Mouse (Mus musculus): ENCODE results near the gene Myo6. TPM values are rescaled to one million over a fixed set of nuclear protein-coding genes. Genes with fewer than 3 reads are reported as not detected.

The Myo6 gene
- polyA plus RNA-seq, 1 experiment from 2014 or later, result 50.6 TPM

GRCm38 (mm10) chr9:80188324-80188893 lies 23.6 kb downstream of the Myo6 start:
- Histone ChIP-seq H3K4me3 (ENCODE audit: low read depth, low read length) (no peak overlapping the region), H3K4me1 (ENCODE audit: control insufficient read depth, insufficient read depth, low read length) (no peaks in the 10 kb centered on the region), H3K36me3 (ENCODE audit: control insufficient read depth, insufficient read depth, low read length) (no peaks in the 10 kb centered on the region), H3K9ac (replicated peaks; ENCODE audit: low read depth, low read length) (no peak overlapping the region), H3K27me3 (ENCODE audit: control insufficient read depth, insufficient read depth, low read length) (no peaks in the 10 kb centered on the region), H3K9me3 (ENCODE audit: control insufficient read depth, low read depth, low read length) (no peaks in the 10 kb centered on the region), H3K27ac (ENCODE audit: low read length) (no peak overlapping the region), H3K4me2 (replicated peaks; ENCODE audit: low read depth, low read length) (no peak overlapping the region)
- no peak for ATAC-seq (ENCODE audit: insufficient number of reproducible peaks, insufficient read depth, low FRiP score, low read depth)
- WGBS, result 62% methylated on average over 5 of the region's 5 CpGs

- no peak overlapping the region for H3K4me3 ChIP-seq (ENCODE audit: low read depth, low read length)
- H3K9me3 ChIP-seq (ENCODE audit: control insufficient read depth, low read depth, low read length), result no peaks in the 10 kb centered on the region
- no peak overlapping the region for H3K4me2 ChIP-seq (replicated peaks; ENCODE audit: low read depth, low read length)
- no peak overlapping the region for H3K27ac ChIP-seq (ENCODE audit: low read length)
- 0 out of 2 replicates have a peak, but pooled peaks cover 5% of the 10 kb centered on the region for H3K4me1 ChIP-seq (ENCODE audit: control insufficient read depth, insufficient read depth, low read length)
- WGBS, result 79% methylated on average over 6 of the region's 6 CpGs
- no peaks in the 10 kb centered on the region for H3K27me3 ChIP-seq (ENCODE audit: control insufficient read depth, insufficient read depth, low read length)
- no peaks in the 10 kb centered on the region for H3K36me3 ChIP-seq (ENCODE audit: control insufficient read depth, insufficient read depth, low read length)
- H3K9ac ChIP-seq (replicated peaks; ENCODE audit: low read depth, low read length), result no peak overlapping the region
- no peak for ATAC-seq (ENCODE audit: insufficient number of reproducible peaks, insufficient read depth, low FRiP score, low read depth)
Measured at GRCm38 (mm10) chr9:80191240-80191639, 26.4 kb downstream of the Myo6 start.

- H3K27ac ChIP-seq (ENCODE audit: low read length), result peak overlapping the region; percentile 44; the same call in 1 of the 2 replicates
- 58% methylated on average over 10 of the region's 10 CpGs for WGBS
- H3K9me3 ChIP-seq (ENCODE audit: control insufficient read depth, low read depth, low read length), result no peaks in the 10 kb centered on the region
- H3K9ac ChIP-seq (replicated peaks; ENCODE audit: low read depth, low read length), result no peak overlapping the region
- no peaks in the 10 kb centered on the region for H3K27me3 ChIP-seq (ENCODE audit: control insufficient read depth, insufficient read depth, low read length)
- H3K4me3 ChIP-seq (ENCODE audit: low read depth, low read length), result no peak overlapping the region
- no peak overlapping the region for H3K4me2 ChIP-seq (replicated peaks; ENCODE audit: low read depth, low read length)
- peak; percentile 80; the same call in 1 of the 2 replicates for ATAC-seq (ENCODE audit: insufficient number of reproducible peaks, insufficient read depth, low FRiP score, low read depth)
- no peaks in the 10 kb centered on the region for H3K36me3 ChIP-seq (ENCODE audit: control insufficient read depth, insufficient read depth, low read length)
- peaks cover 10% of the 10 kb centered on the region; the same call in 1 of the 2 replicates for H3K4me1 ChIP-seq (ENCODE audit: control insufficient read depth, insufficient read depth, low read length)
Measured at GRCm38 (mm10) chr9:80192324-80192723, 27.5 kb downstream of the Myo6 start.

- WGBS, result 70% methylated on average over 6 of the region's 6 CpGs
Measured at GRCm38 (mm10) chr9:80194446-80194845, 29.6 kb downstream of the Myo6 start.

GRCm38 (mm10) chr9:80196161-80196560 lies 31.3 kb downstream of the Myo6 start:
- Histone ChIP-seq H3K4me1 (ENCODE audit: control insufficient read depth, insufficient read depth, low read length) (peaks cover 17% of the 10 kb centered on the region), H3K9me3 (ENCODE audit: control insufficient read depth, low read depth, low read length) (no peaks in the 10 kb centered on the region), H3K4me3 (ENCODE audit: low read depth, low read length) (no peak overlapping the region), H3K27ac (ENCODE audit: low read length) (no peak overlapping the region), H3K36me3 (ENCODE audit: control insufficient read depth, insufficient read depth, low read length) (no peaks in the 10 kb centered on the region), H3K4me2 (replicated peaks; ENCODE audit: low read depth, low read length) (no peak overlapping the region), H3K9ac (replicated peaks; ENCODE audit: low read depth, low read length) (no peak overlapping the region), H3K27me3 (ENCODE audit: control insufficient read depth, insufficient read depth, low read length) (no peaks in the 10 kb centered on the region)
- no peak for ATAC-seq (ENCODE audit: insufficient number of reproducible peaks, insufficient read depth, low FRiP score, low read depth)
- WGBS, result 55% methylated on average over 3 of the region's 3 CpGs

More at GRCm38 (mm10) chr9:80194446-80194845, 29.6 kb downstream of the Myo6 start:
- no peaks in the 10 kb centered on the region for H3K27me3 ChIP-seq (ENCODE audit: control insufficient read depth, insufficient read depth, low read length)
- no peak overlapping the region for H3K4me3 ChIP-seq (ENCODE audit: low read depth, low read length)
- H3K36me3 ChIP-seq (ENCODE audit: control insufficient read depth, insufficient read depth, low read length), result no peaks in the 10 kb centered on the region
- H3K4me1 ChIP-seq (ENCODE audit: control insufficient read depth, insufficient read depth, low read length), result peaks cover 10% of the 10 kb centered on the region; the same call in 1 of the 2 replicates
- H3K4me2 ChIP-seq (replicated peaks; ENCODE audit: low read depth, low read length), result no peak overlapping the region
- no peaks in the 10 kb centered on the region for H3K9me3 ChIP-seq (ENCODE audit: control insufficient read depth, low read depth, low read length)
- no peak overlapping the region for H3K9ac ChIP-seq (replicated peaks; ENCODE audit: low read depth, low read length)
- ATAC-seq (ENCODE audit: insufficient number of reproducible peaks, insufficient read depth, low FRiP score, low read depth), result no peak
- H3K27ac ChIP-seq (ENCODE audit: low read length), result no peak overlapping the region

- Histone ChIP-seq H3K9me3 (ENCODE audit: control insufficient read depth, low read depth, low read length) (no peaks in the 10 kb centered on the region), H3K4me1 (ENCODE audit: control insufficient read depth, insufficient read depth, low read length) (peaks cover 17% of the 10 kb centered on the region), H3K36me3 (ENCODE audit: control insufficient read depth, insufficient read depth, low read length) (no peaks in the 10 kb centered on the region), H3K4me3 (ENCODE audit: low read depth, low read length) (no peak overlapping the region), H3K9ac (replicated peaks; ENCODE audit: low read depth, low read length) (no peak overlapping the region), H3K4me2 (replicated peaks; ENCODE audit: low read depth, low read length) (no peak overlapping the region), H3K27me3 (ENCODE audit: control insufficient read depth, insufficient read depth, low read length) (no peaks in the 10 kb centered on the region), H3K27ac (ENCODE audit: low read length) (no peak overlapping the region)
- ATAC-seq (ENCODE audit: insufficient number of reproducible peaks, insufficient read depth, low FRiP score, low read depth), result no peak
- WGBS, result 85% methylated on average over 6 of the region's 6 CpGs
Measured at GRCm38 (mm10) chr9:80197233-80197632, 32.4 kb downstream of the Myo6 start.

- H3K27ac ChIP-seq (ENCODE audit: low read length), result peak overlapping the region; percentile 39; the same call in 1 of the 2 replicates
- WGBS, result 65% methylated on average over 6 of the region's 6 CpGs
- H3K9me3 ChIP-seq (ENCODE audit: control insufficient read depth, low read depth, low read length), result no peaks in the 10 kb centered on the region
- H3K4me3 ChIP-seq (ENCODE audit: low read depth, low read length), result no peak overlapping the region
- H3K27me3 ChIP-seq (ENCODE audit: control insufficient read depth, insufficient read depth, low read length), result no peaks in the 10 kb centered on the region
- H3K4me2 ChIP-seq (replicated peaks; ENCODE audit: low read depth, low read length), result no peak overlapping the region
- H3K4me1 ChIP-seq (ENCODE audit: control insufficient read depth, insufficient read depth, low read length), result peaks cover 16% of the 10 kb centered on the region
- H3K9ac ChIP-seq (replicated peaks; ENCODE audit: low read depth, low read length), result no peak overlapping the region
- ATAC-seq (ENCODE audit: insufficient number of reproducible peaks, insufficient read depth, low FRiP score, low read depth), result no peak
- H3K36me3 ChIP-seq (ENCODE audit: control insufficient read depth, insufficient read depth, low read length), result no peaks in the 10 kb centered on the region
Measured at GRCm38 (mm10) chr9:80200855-80201254, 36.0 kb downstream of the Myo6 start.

GRCm38 (mm10) chr9:80202374-80203060 lies 37.7 kb downstream of the Myo6 start:
- 87% methylated on average over 14 of the region's 14 CpGs for WGBS
- Histone ChIP-seq H3K27me3 (ENCODE audit: control insufficient read depth, insufficient read depth, low read length) (no peaks in the 10 kb centered on the region), H3K4me3 (ENCODE audit: low read depth, low read length) (no peak overlapping the region), H3K27ac (ENCODE audit: low read length) (no peak overlapping the region), H3K9me3 (ENCODE audit: control insufficient read depth, low read depth, low read length) (no peaks in the 10 kb centered on the region), H3K9ac (replicated peaks; ENCODE audit: low read depth, low read length) (no peak overlapping the region), H3K4me1 (ENCODE audit: control insufficient read depth, insufficient read depth, low read length) (peaks cover 7% of the 10 kb centered on the region; the same call in 1 of the 2 replicates), H3K4me2 (replicated peaks; ENCODE audit: low read depth, low read length) (no peak overlapping the region), H3K36me3 (ENCODE audit: control insufficient read depth, insufficient read depth, low read length) (no peaks in the 10 kb centered on the region)
- 0 out of 2 replicates have a peak, but pooled peaks have one; percentile 37 for ATAC-seq (ENCODE audit: insufficient number of reproducible peaks, insufficient read depth, low FRiP score, low read depth)

Data from stomach, embryonic 14.5 days (tissue).